Mouse (Mus musculus) hindbrain, postnatal 0 days (tissue): ENCODE measurements at regions not wholly inside any gene's neighbourhood (a gene's known extent, or its start where the extent isn't known, plus 50 kb on each side); places are given as distances from the start of the nearest gene placed in this dataset.

Source experiments
- ATAC-seq: fragments of 200-750 bp; cut with Nextera tagmentation; 2 replicates; pipeline ENCODE4 v1.8.0; 2017; ENCODE audit warnings: mild to moderate bottlenecking, moderate TSS enrichment, moderate library complexity
- DNase-seq: peaks from one replicate; pipeline ENCODE4 v3.0.0-alpha.2; 2015; ENCODE audit warnings: low spot score
- H3K27ac ChIP-seq: fragments of 300-500 bp; sonication (generic); 2 replicates; pipeline ENCODE4 v1.5.1; 2014; ENCODE audit warnings: mild to moderate bottlenecking
- H3K27me3 ChIP-seq: fragments of 300-500 bp; sonication (generic); 2 replicates; pipeline ENCODE4 v1.6.1; 2014; ENCODE audit warnings: low read length, mixed read lengths; ENCODE audit not compliant: insufficient read depth
- H3K36me3 ChIP-seq: fragments of 300-500 bp; sonication (generic); 2 replicates; pipeline ENCODE4 v1.6.1; 2014; ENCODE audit warnings: low read length, mixed read lengths; ENCODE audit not compliant: insufficient read depth
- H3K4me1 ChIP-seq: fragments of 300-500 bp; sonication (generic); 2 replicates; pipeline ENCODE4 v1.6.1; 2014; ENCODE audit warnings: antibody characterized with exemption, low read length, mixed read lengths; ENCODE audit not compliant: insufficient read depth
- H3K4me2 ChIP-seq: fragments of 300-500 bp; sonication (generic); 2 replicates; pipeline ENCODE4 v1.6.1; 2014; ENCODE audit warnings: low read depth, mild to moderate bottlenecking, low read length, moderate library complexity, mixed read lengths
- H3K4me3 ChIP-seq: fragments of 300-500 bp; sonication (generic); 2 replicates; pipeline ENCODE4 v1.5.1; 2014; ENCODE audit warnings: low read length
- H3K9ac ChIP-seq: fragments of 300-500 bp; sonication (generic); replicated peaks from 2 replicates; pipeline ENCODE4 v1.6.1; 2014; ENCODE audit warnings: mild to moderate bottlenecking, low read length, moderate library complexity, mixed read lengths
- H3K9me3 ChIP-seq: fragments of 300-500 bp; sonication (generic); 2 replicates; pipeline ENCODE4 v1.6.1; 2016; ENCODE audit warnings: low read length, mixed read lengths
- CTCF ChIP-seq: IDR thresholded peaks from 2 replicates; pipeline ENCODE4 v1.5.1; 2016; ENCODE audit warnings: antibody characterized with exemption, control low read depth, low read depth
- WGBS: fragments of 180-500 bp; shearing (Covaris S2); extraction: QIAGEN DNeasy Blood & Tissue Kit; methylation state at CpG from one replicate; pipeline ENCODE4 v1.1.7; 2014; 5-methylcytosine and 5-hydroxymethylcytosine counted together

DNA sequence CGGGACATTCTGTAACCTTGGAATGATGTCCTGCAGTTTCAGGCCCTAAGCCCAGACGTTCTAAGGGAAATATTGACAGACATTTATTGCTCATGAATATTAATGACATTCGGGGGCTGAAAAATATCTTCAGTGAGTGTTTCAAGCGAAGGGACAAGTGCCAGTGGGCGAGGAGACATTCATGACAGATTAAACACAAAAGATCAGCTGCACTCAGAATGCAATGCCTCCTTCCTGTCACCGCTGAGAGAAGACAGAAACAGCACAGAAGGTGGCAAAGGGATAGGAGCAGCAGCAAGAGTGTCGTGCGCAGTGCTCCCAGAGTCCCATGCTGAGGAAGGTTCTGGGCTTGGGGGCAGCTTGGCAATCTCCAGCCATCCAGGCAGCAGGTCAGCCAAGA, 85.1 kb upstream of the Otos start:
- DNase-seq, result peak; percentile 58
- peak; percentile 63 for ATAC-seq
- H3K36me3 ChIP-seq, result no peaks in the 10 kb centered on the region
- TF ChIP-seq CTCF, result no peak
- peaks cover 8% of the 10 kb centered on the region; the same call in 1 of the 2 replicates for H3K4me1 ChIP-seq
- H3K27me3 ChIP-seq, result no peaks in the 10 kb centered on the region
- H3K4me3 ChIP-seq, result no peak overlapping the region
- H3K9ac ChIP-seq, result no peak overlapping the region
- no peak overlapping the region for H3K4me2 ChIP-seq
- no peaks in the 10 kb centered on the region for H3K9me3 ChIP-seq
- WGBS, result 16% methylated on average over 8 of the region's 8 CpGs
- H3K27ac ChIP-seq, result no peak overlapping the region

DNA sequence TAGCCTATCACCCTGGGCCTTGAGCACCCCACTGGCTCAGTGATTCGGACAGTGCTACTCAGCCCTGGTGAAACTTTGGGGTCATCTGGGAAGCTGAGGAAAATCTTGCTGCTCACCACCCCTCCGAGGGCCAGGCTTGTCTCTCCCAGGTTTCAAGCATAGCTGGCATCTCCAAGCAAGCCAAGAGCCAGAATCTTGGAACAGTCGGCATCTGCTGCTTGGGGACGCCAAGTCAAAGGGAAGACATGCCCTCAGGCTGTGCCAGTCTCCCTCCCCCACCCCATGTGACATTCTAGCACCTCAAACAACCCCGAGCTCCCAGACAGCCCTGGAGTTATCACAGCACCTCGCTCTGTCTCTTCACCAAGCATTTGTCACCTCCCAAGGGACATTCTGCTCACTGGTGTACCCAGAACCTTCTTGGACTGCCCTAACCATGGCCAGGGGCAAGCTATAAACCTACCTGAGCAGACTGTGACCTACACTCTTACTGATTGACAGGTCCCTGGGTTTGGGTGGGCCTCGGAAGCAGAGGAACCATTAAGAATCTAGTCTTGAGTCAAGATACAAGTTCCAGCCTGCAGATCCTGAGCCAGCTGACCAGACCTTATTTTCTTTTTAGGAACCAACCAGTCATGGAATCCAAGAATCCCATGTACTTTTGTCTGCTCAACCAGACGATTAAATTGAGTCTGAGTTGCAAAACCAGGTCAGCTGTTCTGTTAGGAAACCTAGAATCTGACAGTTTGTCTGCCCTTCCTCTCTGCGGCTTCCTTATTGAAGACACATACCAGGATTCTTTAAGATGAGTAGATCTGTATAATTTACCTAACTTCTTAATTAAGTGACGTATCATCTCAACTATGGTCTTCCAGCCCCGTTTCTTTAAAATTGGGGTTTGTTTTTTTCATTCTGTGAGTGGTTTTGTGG, 83.0 kb upstream of the Otos start:
- H3K9me3 ChIP-seq, result no peaks in the 10 kb centered on the region
- H3K27me3 ChIP-seq, result no peaks in the 10 kb centered on the region
- H3K4me2 ChIP-seq, result no peak overlapping the region
- no peaks in the 10 kb centered on the region for H3K36me3 ChIP-seq
- ATAC-seq, result no peak
- H3K9ac ChIP-seq, result no peak overlapping the region
- H3K4me1 ChIP-seq, result peaks cover 4% of the 10 kb centered on the region; the same call in 1 of the 2 replicates
- DNase-seq, result no peak
- TF ChIP-seq CTCF, result no peak
- WGBS, result 78% methylated on average over 11 of the region's 11 CpGs
- no peak overlapping the region for H3K4me3 ChIP-seq
- no peak overlapping the region for H3K27ac ChIP-seq

DNA sequence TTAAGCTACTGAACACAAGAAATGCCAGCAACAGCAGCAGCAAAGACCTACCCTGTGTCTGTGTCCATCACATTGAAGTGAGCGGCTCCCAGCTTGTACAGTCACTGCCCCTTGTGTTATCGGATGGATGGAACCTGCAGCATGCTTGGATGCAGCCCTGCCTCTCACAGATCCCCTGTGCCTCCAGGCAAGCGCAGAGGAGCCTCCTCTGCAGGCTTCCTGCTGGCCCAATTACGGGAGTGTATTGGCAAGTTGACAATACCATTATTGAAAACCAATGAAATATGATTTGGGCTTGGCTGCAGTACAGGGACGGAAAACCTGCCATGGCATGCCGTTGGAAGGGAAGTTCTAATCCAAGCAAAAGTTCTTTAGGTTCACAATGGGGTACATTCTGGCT, 81.9 kb upstream of the Otos start:
- WGBS, result 39% methylated on average over 6 of the region's 6 CpGs
- ATAC-seq (peak; percentile 46; the same call in 1 of the 2 replicates), DNase-seq (peak; percentile 58)
- H3K36me3 ChIP-seq, result no peaks in the 10 kb centered on the region
- H3K4me3 ChIP-seq, result no peak overlapping the region
- H3K4me2 ChIP-seq, result no peak overlapping the region
- H3K9me3 ChIP-seq, result no peaks in the 10 kb centered on the region
- peaks cover 4% of the 10 kb centered on the region; the same call in 1 of the 2 replicates for H3K4me1 ChIP-seq
- no peak overlapping the region for H3K9ac ChIP-seq
- 0 out of 2 replicates have a peak overlapping the region, but pooled peaks have one; percentile 28 for H3K27ac ChIP-seq
- no peak for TF ChIP-seq CTCF
- no peaks in the 10 kb centered on the region for H3K27me3 ChIP-seq

DNA sequence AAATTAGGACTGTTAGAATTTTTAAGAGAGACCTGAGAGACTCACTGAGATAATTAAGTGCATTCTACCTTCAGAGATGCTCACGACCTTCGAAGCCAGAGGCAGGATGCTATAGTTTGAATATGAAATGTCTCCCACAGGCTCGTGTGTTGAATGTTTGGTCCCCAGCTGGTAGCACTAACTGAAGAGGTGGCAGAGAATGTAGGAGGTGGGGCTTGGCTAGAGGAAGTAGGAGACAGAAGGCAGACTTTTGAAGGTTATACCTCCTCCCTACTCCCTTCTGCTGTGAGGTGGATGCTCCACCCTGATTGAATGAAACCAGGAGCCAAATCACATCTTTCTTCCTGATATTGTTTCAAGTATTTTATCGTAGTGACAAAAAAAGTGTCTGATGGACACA, 79.3 kb upstream of the Otos start:
- ATAC-seq, result no peak
- Histone ChIP-seq H3K9ac (no peak overlapping the region), H3K4me2 (no peak overlapping the region), H3K36me3 (no peaks in the 10 kb centered on the region), H3K4me1 (peaks cover 4% of the 10 kb centered on the region; the same call in 1 of the 2 replicates), H3K9me3 (no peaks in the 10 kb centered on the region), H3K27me3 (no peaks in the 10 kb centered on the region), H3K4me3 (no peak overlapping the region), H3K27ac (no peak overlapping the region)
- no peak for DNase-seq
- 60% methylated on average over 4 of the region's 4 CpGs for WGBS
- TF ChIP-seq CTCF, result no peak

DNA sequence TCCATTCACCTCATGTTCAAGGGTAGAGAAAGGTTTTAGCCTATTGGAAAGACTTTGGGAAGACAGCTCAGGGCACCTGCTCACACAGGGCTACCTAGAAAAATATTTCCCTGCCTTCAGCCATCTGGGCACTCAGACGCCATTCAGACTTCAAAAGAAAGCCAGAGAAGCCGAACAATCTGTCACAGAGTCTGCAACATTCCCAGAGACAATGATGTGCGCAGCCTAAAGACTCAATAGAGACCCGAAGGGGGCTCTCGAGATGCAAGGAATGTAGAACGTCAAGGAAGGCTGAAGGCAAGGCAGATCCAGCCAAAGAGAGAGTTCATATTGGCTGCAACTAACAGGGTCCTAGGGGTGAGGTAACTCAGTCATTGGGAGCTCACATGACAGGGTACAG, 78.7 kb upstream of the Otos start:
- no peak overlapping the region for H3K4me3 ChIP-seq
- ATAC-seq, result no peak
- no peak for TF ChIP-seq CTCF
- H3K9ac ChIP-seq, result no peak overlapping the region
- 45% methylated on average over 6 of the region's 6 CpGs for WGBS
- H3K27me3 ChIP-seq, result no peaks in the 10 kb centered on the region
- H3K4me1 ChIP-seq, result peaks cover 4% of the 10 kb centered on the region; the same call in 1 of the 2 replicates
- H3K9me3 ChIP-seq, result no peaks in the 10 kb centered on the region
- H3K36me3 ChIP-seq, result no peaks in the 10 kb centered on the region
- H3K4me2 ChIP-seq, result no peak overlapping the region
- H3K27ac ChIP-seq, result no peak overlapping the region
- no peak for DNase-seq

DNA sequence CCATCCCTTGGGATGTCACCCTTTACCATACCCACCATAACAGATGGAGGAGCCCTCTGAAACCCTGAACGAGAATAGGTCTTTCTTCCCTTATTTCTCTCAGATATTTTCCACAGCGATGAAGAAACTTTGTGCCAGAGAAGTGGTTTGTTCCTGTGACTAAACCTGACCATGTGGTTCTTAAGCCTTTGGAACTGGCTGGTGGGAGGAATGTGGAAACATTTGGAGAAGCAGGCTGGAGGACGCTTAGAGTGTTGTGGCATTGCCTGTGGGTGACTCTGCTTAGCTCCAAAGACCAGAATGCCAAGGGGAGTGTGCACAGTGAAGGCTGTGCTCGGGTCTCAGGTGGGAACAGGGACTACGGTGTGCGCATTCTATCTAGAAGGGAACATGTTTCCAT, 77.7 kb upstream of the Otos start:
- no peak for DNase-seq
- H3K9ac ChIP-seq, result no peak overlapping the region
- H3K9me3 ChIP-seq, result no peaks in the 10 kb centered on the region
- no peak overlapping the region for H3K4me3 ChIP-seq
- no peak for ATAC-seq
- no peak for TF ChIP-seq CTCF
- H3K36me3 ChIP-seq, result no peaks in the 10 kb centered on the region
- 88% methylated on average over 6 of the region's 6 CpGs for WGBS
- H3K27me3 ChIP-seq, result no peaks in the 10 kb centered on the region
- H3K27ac ChIP-seq, result no peak overlapping the region
- peaks cover 4% of the 10 kb centered on the region; the same call in 1 of the 2 replicates for H3K4me1 ChIP-seq
- no peak overlapping the region for H3K4me2 ChIP-seq

DNA sequence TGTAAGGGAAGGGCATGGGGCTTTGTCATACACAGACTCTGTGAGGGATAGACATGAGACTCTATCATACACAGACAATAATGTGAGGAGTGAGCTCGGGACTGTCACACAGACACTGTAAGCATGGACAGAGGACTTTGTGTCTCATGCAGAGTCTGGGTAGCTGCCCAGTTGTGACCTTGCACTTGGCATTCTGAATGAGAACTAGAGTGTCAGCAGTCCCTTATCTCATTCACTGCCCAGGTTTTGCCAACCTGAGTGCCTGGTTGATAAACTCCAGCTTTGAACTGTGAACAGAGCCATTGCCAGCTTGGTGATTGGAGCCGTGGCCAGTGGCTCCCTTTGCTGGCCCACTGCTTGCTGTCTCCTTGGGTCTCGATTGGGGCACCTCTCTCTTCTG, 75.5 kb upstream of the Otos start:
- no peak for DNase-seq
- WGBS, result 75% methylated on average over 3 of the region's 3 CpGs
- H3K36me3 ChIP-seq, result no peaks in the 10 kb centered on the region
- ATAC-seq, result no peak
- no peak overlapping the region for H3K9ac ChIP-seq
- no peak for TF ChIP-seq CTCF
- no peaks in the 10 kb centered on the region for H3K9me3 ChIP-seq
- no peaks in the 10 kb centered on the region for H3K27me3 ChIP-seq
- H3K4me1 ChIP-seq, result 0 out of 2 replicates have a peak, but pooled peaks cover 5% of the 10 kb centered on the region
- H3K27ac ChIP-seq, result no peak overlapping the region
- no peak overlapping the region for H3K4me3 ChIP-seq
- H3K4me2 ChIP-seq, result no peak overlapping the region
